Mouse (Mus musculus) granulocyte monocyte progenitor cell, adult 5-6 weeks (primary cell): ENCODE data around the gene Ints7. TPM values are rescaled to one million over a fixed set of nuclear protein-coding genes. Genes with fewer than 3 reads are reported as not detected.

Experiments used
- ATAC-seq: replicated peaks from 2 replicates; pipeline ENCODE4 v1.8.0; 2016; ENCODE audit warnings: mild to moderate bottlenecking, moderate TSS enrichment, inconsistent platforms; ENCODE audit not compliant: poor library complexity, severe bottlenecking
- total RNA-seq, 2 experiments: library from RNA; stranded (forward) in 1 of 2; stranded (reverse) in 1 of 2; fragments of 200-712, 200-1000 nt in 1 of 2; fragments of >200 nt in 1 of 2; fragmentation: Nextera tagmentation in 1 of 2; gene quantifications; 2 replicates each; pipeline ENCODE4 v1.2.3; 2014 to 2017

Ints7 gene
- total RNA-seq (2014; fragmentation: Nextera tagmentation) (64.6 and 78.4 TPM in 2 replicates), total RNA-seq (2017) (55.9 and 62.3 TPM in 2 replicates)

- peak; percentile 84 for ATAC-seq
Observed at GRCm38 (mm10) chr1:191575458-191576247, at the start of gene Ints7, which contains the start of gene Dtl. Ints7 (plus strand) TSS chr1:191575636. Dtl (minus strand) TSS chr1:191575544.

GRCm38 (mm10) chr1:191527089-191527488, 48.3 kb upstream of the Ints7 start:
- ATAC-seq, result no peak

DNA sequence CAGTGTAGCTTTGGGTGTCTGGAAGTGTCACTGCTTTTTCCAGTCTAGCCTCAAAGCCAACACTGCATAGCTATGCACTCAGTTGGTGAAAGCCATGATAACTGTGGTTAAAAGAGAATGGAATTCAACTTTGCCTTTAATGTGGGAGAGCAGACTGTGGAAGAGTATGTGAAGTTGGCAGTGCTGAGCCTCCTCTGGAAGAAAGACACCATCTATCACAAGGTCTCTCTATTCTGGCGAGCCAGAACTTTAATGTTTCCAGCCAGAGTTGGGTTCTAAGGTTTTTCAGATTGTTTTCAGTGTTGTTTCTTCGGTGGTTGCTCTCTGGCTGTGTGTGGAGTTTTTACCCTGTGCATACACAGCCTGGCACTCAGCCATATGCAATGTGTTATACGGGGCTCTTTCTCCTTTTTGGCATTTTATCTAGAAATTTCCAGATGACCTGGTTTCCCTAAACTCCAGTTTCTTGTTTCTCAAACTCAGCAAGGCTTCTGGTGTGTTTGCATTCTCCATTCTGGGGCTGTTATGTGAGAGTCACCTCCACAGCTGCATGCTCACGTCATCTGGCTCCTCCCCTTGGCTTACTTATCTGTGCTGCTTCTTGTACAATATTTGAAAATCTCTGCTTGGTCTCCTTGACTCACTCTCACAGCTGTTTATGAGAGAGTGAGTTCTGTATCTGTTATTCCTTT, 47.4 kb upstream of the Ints7 start:
- no peak for ATAC-seq

- ATAC-seq, result no peak
Observed at GRCm38 (mm10) chr1:191529406-191529805, 46.0 kb upstream of the Ints7 start.

- ATAC-seq, result no peak
Observed at GRCm38 (mm10) chr1:191531023-191531422, 44.4 kb upstream of the Ints7 start.

GRCm38 (mm10) chr1:191534896-191535295, 40.5 kb upstream of the Ints7 start:
- no peak for ATAC-seq

DNA sequence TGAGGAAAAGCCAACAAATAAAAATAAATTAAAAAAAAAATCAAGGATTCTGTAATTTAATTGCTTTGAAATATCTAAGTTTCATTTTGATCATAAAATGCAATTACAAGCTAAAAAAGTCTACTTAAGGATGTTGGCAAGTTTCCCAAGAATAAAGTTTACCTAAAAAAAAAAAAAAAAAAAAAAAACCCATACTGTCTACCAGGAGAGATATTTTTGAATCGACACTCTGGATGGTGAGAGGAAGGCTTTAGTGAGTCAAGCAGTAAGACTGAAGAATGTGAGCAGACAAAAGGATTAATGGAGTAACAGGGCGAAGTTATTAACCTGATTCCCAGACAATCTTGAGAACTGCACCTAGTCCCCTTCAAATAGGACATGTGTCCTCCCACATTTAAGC, 35.1 kb upstream of the Ints7 start:
- no peak for ATAC-seq

DNA sequence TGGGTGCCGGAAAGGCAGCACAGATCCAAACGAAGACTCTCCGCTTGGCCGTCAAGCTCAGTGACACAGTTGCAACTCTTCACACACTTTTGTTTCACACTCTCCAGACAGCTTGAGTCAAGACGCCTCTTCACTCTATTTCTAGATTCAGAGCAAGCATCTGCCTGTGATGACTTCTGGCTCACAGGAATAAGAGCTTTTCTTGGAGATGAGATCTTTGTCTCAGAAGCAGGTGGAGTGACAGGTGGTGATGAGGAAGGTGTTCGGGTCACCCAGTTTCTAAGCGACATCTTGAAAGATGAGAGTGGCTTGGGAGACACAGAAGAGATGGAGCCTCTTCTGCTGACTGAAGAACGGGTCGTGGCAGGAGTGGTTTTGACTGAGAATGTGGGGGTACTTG, 34.4 kb upstream of the Ints7 start:
- ATAC-seq, result no peak

DNA sequence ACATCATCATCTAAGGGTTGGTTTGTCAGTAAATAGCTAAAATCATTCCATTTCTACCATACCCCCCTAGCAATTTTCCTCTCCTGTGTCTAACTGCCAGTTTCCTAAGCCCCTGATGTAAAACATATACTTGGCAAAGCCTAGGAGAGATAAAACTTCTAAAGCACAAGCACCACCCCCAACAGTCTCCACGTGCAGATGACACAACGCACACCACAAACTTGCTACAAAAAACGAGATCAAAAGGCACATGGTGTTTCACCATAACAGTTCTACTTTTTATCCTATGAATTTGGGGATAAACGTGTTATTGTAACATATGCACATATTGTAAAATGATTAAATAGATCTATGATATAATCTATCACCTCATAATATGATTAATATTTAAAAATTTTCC, 33.8 kb upstream of the Ints7 start:
- no peak for ATAC-seq

DNA sequence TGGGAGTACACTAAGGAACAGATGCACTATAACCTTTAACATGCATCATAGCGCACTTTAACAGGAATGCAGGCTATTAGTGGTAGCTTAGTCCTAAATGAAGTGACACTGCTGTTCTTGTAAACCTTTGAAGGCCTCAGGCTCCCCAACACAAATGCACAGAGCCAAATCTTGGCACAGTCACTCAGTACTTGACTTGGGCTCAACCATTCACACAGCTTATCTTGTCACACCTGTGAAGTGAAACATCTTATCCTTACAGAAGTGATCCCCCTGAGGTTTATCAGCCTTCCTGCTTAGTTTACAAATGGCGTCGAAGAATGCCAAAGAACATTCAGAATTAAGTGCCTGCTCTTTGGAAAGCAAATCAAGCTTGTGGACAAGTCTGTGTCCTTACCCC, 31.7 kb upstream of the Ints7 start:
- ATAC-seq, result no peak

GRCm38 (mm10) chr1:191550786-191551185, 24.6 kb upstream of the Ints7 start:
- no peak for ATAC-seq

- ATAC-seq, result peak; percentile 77
Observed at GRCm38 (mm10) chr1:191557109-191557508, 18.3 kb upstream of the Ints7 start.

DNA sequence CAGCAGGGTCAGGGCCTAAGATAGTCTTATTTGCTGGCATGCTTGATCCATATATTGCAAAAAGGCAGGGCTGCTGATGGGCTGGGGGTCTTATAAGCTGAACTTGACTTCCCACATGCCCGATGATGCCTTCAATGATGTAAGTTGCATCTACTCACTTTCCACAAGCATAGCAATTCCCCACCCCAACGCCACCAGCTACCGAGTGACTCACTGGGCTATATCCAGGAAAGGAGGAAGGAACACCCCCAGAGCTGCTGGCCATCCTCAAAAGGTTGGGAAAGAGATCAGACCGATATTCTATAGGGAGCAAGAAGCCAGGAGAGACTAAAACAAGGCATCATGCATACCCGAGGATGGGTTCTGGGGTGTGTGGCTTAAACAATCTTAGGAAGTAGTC, 15.7 kb upstream of the Ints7 start:
- 0 out of 2 replicates have a peak, but pooled peaks have one; percentile 8 for ATAC-seq

GRCm38 (mm10) chr1:191562823-191563365, 12.5 kb upstream of the Ints7 start:
- ATAC-seq, result peak; percentile 55

DNA sequence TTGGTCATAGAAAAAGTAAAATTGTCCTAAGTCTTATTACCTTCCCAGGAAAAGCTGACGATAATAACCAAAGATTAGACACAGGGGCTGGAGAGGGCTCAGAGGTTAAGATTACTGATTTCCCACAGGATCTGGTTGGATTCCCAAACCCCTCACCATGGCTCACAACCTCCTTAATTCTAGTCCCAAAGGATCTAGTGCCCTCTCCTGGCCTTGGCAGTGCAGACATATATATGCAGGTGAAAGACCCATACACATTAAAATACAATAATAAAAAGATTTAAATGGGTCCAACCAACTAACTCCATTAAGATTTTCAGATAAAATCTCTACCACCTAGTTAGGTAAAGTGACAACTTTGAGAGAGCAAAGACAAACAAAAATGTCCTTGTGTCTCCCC, 7.6 kb upstream of the Ints7 start:
- no peak for ATAC-seq

GRCm38 (mm10) chr1:191569625-191570024, 5.8 kb upstream of the Ints7 start:
- ATAC-seq, result no peak

GRCm38 (mm10) chr1:191570415-191570814, 5.0 kb upstream of the Ints7 start:
- no peak for ATAC-seq

DNA sequence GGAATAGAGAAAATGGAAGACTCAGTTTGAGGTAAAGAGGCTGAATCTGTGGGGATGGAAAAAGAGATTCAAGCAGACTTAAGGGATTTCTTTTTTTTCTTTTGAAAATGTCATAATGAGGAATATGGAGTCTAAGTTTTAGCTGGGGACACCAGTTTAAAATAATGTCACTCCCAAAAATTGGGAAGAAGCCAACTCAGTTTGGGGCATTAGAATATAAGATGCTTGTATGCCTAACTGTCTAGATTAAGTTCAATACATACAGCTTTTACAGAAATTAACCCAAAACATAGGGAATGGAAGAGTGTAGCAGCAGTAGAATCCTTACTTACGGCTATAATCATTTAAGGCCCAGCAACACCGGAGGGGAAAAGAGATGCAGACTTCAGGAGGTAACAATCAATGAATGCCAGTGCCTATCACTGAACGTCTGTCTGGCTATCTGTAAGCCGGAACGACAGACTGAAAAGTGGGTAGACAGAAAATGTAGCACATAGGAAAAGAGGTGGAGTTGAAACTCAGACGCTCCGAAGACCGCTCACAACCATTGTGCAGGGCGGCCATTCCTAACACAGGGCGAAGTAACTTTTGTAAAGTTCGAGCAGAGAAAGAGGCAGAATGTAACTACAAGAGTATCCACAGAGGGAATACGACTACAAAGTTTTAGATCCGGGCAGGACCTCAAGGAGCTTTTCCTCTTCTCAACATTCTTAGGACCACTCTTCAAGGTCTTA, 1.4 kb upstream of the Ints7 start:
- ATAC-seq, result no peak

GRCm38 (mm10) chr1:191574871-191575457, 472 bp upstream of the Ints7 start:
- peak; percentile 49 for ATAC-seq

DNA sequence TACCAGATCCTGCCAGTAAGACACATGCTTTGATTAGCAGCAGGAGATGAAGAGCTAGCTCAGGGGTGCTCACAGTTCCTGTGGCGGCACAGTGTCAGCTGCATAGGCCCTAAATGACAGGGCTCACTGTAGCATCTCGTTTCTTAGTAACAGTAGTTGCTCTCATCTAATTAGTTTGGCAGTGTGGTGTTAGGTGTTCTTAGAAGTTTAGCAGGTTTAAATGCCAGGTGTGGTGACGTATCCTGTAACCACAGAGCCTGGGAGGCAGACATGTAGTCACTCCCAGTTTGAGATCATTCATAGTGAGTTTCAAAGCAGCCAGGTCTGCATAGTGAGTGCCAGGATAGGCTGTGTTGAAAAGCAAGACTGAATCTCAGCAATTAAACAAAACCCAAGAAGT, 4.1 kb downstream of the Ints7 start:
- ATAC-seq, result no peak
